Mouse (Mus musculus): ENCODE data around the gene Cpxm2.
A peak's percentile ranks its signal among the peaks of the same experiment; 100 is the strongest.

The Cpxm2 gene

GRCm38 (mm10) chr7:132145227-132145800 lies 9.2 kb downstream of the Cpxm2 start:
- no peak for DNase-seq (ENCODE audit: low read depth, low spot score)

DNA sequence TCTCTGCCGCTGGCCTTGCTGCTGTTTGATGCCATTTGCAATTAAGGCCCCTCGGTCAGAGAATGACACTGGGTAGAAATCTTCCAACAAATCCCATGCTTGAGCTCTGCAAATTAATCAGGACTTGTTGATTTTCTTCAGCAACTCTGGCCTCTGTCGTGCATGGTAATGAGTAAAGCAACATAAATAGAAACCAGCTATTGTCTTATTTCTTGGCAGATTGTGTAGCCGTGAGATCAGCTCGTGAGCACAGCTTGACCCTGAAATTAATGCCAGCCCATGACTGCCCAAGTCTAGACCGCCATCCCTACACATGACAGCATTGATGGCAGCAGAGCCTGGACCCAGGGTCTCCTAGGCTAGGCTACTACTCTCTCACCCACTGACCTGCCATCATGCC lies 25.9 kb downstream of the Cpxm2 start:
- no peak for DNase-seq (ENCODE audit: low read depth, low spot score)

- no peak for DNase-seq (ENCODE audit: low read depth, low spot score)
Observed at GRCm38 (mm10) chr7:132124948-132125347, 29.6 kb downstream of the Cpxm2 start.

DNA sequence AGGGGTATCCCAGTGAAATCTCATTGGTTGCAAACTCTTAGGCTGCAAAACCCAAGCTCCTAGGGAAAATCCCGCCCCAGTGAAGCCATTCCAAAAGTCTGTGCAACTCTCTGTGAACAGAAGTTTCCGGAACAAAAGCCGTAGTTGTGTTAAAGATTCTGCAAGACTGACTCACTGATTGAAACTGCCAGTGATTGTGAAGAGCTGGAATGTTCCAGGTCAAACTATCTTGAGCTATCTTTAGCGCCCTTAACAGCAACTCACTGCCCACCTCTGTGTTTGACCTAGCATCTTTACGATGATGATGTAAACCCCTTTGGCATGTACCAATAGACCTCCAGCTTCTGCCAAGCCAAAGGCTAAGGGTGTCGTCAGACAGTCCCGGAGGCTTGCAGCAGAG lies 31.3 kb downstream of the Cpxm2 start:
- no peak for DNase-seq (ENCODE audit: low read depth, low spot score)

DNA sequence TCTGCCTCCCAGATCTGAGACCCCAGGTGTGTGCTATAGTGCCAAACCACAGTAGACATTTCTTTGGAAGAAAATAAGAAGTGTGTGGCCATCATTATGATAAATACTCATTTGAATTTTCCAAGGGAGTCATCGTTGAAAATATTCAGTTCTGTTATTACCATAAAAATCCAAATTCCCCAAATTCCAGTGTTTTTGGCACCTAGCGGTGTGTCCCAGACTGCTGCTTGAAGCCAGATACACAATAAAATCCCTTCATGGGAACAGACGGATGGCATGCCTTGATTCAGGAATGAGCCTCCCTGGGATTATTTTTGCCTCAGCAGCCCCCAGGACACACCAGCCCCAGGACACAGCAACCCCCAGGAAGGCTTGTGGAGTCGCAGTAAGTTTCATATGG lies 34.7 kb downstream of the Cpxm2 start:
- no peak for DNase-seq (ENCODE audit: low read depth, low spot score)

- no peak for DNase-seq (ENCODE audit: low read depth, low spot score)
Observed at GRCm38 (mm10) chr7:132111770-132112169, 42.8 kb downstream of the Cpxm2 start.

- no peak for DNase-seq (ENCODE audit: low read depth, low spot score)
Observed at GRCm38 (mm10) chr7:132110308-132110707, 44.2 kb downstream of the Cpxm2 start.

GRCm38 (mm10) chr7:132106891-132107290 lies 47.6 kb downstream of the Cpxm2 start:
- no peak for DNase-seq (ENCODE audit: low read depth, low spot score)

DNA sequence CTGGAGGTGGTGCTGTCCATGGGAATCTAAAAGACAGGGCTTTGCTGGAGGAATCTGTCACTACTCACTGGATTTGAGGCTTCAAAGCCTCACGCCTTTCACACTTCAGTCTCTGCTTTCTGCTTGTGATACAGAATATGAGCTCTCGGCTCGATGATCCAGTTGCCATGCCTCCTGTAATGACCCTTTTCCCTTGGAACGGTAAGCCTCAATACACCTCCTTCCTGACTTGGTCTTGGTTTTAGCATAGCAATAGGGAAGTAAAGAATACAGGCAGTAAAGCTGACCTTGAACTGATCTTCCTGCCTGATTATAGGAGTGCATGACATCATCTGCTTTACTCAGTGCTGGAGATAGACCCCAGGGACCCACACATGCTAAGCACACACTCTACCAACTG lies 49.2 kb downstream of the Cpxm2 start:
- no peak for DNase-seq (ENCODE audit: low read depth, low spot score)

DNA sequence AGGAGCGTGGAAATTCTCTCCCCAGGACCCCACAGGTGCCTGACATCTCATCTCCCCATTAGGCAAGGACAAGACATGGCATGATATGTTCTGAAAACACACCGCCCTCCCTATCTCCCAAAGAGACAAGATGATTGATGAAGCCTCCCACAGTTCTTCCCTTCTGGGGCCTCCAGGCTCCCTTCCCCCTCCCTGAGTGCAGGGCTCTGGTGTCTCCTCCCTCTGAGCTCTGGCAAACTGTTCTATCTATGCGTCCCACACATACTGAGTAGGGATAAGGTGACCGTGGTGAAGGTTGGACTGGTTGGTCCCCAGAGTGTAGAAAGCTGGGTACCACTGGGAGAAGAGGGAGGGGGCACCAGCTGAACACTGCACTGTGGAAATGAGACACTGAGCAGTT lies 56.1 kb downstream of the Cpxm2 start:
- DNase-seq (ENCODE audit: low read depth, low spot score) = peak; percentile 22

- no peak for DNase-seq (ENCODE audit: low read depth, low spot score)
Observed at GRCm38 (mm10) chr7:132094666-132095065, 59.9 kb downstream of the Cpxm2 start.

- no peak for DNase-seq (ENCODE audit: low read depth, low spot score)
Observed at GRCm38 (mm10) chr7:132091551-132091950, 63.0 kb downstream of the Cpxm2 start.

GRCm38 (mm10) chr7:132088606-132089005 lies 65.9 kb downstream of the Cpxm2 start:
- DNase-seq (ENCODE audit: low read depth, low spot score) = no peak

- DNase-seq (ENCODE audit: low read depth, low spot score) = no peak
Observed at GRCm38 (mm10) chr7:132088181-132088580, 66.4 kb downstream of the Cpxm2 start.

DNA sequence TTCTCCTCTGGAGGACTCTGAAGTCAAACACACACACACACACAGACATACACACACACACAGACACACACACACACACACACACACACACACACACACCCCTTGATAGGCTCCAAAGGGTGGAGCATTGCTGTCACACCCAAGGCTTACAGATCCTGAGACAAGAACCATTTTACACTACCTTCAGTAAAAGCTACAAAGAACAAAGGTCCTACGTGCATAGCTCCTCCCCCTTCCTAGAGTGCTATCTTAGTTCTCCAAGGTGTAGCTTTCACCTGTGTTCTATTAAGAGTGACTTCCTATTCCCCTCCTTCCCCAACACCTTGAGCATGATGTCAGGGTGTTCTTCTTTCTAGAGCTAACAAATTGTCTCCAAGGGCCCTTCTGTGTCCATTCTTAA lies 78.7 kb downstream of the Cpxm2 start:
- DNase-seq (ENCODE audit: low read depth, low spot score) = no peak

DNA sequence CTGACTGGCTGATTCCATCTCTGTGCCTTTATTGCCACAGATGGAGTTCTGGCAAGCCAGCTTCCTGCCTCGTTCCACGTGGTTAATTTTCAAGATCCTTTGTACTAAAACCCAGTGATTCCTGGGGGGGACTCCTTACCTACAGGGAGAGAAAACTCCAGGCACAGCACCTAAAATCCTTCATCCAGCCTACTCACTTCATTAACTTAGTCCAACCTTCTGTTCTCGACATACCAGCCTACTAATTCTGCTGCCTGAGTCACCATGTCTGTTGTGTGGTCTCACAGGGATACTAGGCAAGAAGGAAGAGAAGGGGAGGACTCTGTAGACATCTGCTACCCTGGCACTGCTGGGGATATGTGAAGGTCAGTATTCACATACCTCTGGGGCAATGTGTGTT lies 80.0 kb downstream of the Cpxm2 start:
- DNase-seq (ENCODE audit: low read depth, low spot score) = no peak

GRCm38 (mm10) chr7:132070877-132071625 lies 83.5 kb downstream of the Cpxm2 start:
- no peak for DNase-seq (ENCODE audit: low read depth, low spot score)

DNA sequence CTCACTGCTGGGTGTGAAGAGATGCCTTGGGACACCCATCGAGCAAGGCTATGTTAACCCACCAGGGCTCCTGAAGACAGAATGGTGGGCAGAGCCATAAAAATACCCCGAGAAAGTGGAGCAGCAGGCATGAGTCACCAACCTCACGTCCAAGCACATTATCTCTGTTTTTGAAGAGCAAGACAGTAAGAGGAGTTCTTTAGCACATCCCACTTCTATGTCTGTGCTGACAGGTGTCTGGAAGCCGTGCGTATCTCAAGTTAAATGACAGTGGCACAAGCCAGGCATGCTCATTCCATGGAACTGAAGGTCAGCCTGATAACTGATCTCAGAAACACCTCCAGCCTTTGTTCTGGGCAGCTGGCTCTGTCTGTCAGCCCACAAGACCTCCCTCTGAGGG lies 86.6 kb downstream of the Cpxm2 start:
- DNase-seq (ENCODE audit: low read depth, low spot score) = no peak

DNA sequence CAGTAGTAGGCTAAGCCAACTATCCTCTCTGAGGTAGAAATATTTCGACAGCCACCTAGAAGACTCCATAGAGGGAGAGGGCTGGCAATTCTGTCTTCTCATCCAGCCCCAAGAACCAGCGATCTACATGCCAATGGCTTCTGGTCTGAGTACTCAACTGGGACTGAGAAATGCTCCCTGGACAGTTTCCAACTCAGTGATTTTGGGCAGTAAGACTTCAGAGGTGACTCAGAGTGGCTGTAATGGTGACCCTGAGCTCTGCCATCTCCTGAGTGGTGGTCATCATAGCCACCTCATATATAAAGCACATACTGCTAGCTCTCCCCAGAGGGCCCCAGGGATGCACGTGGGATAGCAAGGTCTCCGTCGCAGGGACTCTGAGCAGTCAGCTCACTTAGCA lies 87.0 kb downstream of the Cpxm2 start:
- DNase-seq (ENCODE audit: low read depth, low spot score) = no peak

- peak; percentile 45 for DNase-seq (ENCODE audit: low read depth, low spot score)
Observed at GRCm38 (mm10) chr7:132060116-132060515, 94.4 kb downstream of the Cpxm2 start.

DNA sequence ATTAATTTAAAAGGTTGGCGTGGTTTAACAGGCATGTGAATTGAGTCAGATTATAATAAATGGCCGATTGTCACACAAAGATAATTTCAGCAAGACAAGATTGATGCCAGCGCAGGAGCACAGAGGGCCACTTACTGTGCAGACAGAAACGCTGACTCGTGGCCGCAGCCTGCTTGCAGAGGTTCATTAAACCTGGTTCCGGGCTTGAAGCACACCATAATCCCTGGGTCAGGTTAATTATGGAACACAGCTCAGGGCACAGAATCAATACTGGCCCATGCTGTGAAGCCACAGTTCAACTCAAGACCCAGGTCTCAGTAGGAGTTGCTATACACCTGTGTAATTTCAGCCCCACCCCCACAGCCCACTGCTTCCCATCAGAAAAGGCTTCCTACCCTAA lies 98.0 kb downstream of the Cpxm2 start:
- no peak for DNase-seq (ENCODE audit: low read depth, low spot score)

DNA sequence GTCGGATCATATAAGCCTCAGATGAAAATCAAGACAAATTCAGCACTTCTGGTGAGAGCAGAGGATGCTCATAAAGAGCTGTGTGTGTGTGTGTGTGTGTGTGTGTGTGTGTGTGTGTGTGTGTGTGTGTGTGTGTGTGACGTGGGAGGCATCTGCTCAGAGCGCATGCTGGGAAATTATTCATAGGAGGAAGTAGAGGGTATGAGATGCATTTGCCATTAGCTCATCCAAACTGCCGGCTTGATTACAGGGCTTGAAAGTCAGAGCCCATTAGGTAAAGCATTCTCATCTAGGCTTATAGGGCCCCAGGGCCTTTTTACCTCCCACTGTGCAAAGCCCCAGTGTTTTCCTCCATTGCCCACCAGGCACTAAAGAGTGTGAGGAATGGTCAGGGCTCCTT lies 107.9 kb downstream of the Cpxm2 start:
- no peak for DNase-seq (ENCODE audit: low read depth, low spot score)

DNA sequence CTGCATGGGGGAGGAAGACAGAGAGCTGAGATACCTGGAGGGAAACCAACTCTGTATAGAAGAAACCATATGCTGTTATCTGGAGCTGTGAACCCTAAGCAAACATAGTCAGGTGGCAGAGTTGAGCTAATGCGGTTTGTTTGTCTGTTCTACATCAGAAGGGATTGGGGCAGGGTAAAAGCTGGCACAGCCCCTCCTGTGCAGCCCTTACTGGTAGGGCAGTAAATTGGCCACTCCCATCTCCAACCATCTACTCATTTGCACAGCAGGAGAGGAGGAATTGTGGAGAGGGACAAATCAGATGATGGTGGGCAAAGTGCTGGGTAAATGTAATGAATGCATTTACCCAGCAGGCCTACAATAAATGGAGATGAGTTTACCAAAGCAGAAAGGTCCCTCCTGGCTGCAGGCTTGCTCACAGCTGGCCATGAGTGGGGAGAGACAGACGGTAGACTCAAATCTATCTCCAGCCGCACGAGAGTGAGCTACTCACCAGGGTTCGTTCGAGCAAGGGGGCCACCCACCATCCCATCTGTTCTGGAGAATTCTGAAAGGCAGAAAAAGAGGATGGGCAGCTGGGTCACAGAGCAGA lies 122.5 kb downstream of the Cpxm2 start:
- no peak for DNase-seq (ENCODE audit: low read depth, low spot score)

Measured in mesoderm, embryonic 11.5 days (tissue).